Mouse (Mus musculus): ENCODE data around the gene Trpc6.

Gene Trpc6

DNA sequence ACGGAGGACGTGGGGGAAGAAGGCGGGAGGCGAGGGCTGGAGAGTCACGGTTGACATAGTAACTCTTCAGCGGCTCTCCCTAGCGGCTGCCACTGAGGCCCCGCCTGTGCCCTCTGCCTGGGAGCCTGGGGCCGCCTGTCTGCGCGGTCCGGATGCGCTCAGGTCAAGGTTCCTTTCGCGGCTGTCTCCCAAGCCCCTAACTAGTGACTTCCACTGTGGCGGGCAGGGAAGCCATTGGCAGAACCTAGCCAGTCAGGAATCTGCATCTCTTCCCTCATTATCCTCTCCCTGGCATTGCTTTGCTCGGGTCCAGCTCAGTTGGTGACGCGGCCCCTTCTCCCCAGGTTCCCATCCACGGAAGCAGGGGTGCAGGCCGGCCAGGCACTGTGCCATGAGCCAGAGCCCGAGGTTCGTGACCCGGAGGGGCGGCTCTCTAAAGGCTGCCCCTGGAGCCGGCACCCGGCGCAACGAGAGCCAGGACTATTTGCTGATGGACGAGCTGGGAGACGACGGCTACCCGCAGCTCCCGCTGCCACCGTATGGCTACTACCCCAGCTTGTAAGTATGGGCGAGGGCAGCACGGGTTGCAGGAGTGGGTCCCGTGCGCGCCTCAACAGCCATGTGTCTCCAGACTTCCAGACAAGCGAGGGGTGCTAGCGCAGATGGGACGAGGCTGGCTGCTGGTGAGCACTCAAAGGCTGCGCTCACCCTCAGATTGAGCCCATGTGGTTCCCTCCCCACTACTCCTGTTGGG lies at the start of gene Trpc6:
Trpc6 (plus strand) TSS at position 102 of the 754 bp plus-strand sequence.
- no peak for DNase-seq (ENCODE audit: low spot score)

DNA sequence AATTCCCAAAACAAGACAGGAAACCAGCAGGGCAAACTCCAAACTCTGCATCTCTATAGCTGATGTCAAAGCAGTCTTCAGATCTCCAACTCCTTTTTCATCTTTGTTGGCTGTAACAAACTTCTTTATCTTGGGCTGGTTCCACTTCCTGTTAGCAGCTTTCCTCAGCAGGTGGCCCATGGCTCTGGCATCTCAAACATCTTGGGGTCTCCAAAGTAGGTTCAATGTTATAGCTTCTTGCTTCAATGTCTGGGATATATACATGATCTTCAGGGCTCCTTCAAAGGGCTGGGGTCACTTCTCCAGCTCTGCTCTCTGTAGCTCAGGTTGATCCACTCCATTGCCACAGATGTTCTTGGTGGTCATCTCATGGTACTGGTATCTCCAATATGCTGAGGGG lies 23.0 kb upstream of the Trpc6 start:
- DNase-seq (ENCODE audit: low spot score) = no peak

DNA sequence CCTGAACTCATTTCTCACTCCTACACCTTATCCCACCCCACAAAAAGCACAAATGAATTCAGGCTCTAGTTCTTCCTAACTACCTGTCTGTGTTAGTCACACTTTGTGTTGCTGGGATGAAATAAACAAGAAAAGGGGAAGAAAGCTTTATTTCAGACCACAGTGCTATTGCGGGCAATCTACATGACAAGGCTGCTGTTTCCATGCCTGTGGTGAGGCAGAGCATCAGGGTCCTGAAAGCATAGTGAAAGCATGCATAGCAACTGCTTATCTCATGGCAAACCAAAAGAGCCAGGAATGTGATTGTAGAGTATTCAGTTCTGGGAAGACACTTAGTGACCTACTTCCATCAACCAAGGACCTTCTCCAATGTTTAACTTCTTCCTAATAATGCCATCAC lies 10.3 kb upstream of the Trpc6 start:
- no peak for DNase-seq (ENCODE audit: low spot score)

DNA sequence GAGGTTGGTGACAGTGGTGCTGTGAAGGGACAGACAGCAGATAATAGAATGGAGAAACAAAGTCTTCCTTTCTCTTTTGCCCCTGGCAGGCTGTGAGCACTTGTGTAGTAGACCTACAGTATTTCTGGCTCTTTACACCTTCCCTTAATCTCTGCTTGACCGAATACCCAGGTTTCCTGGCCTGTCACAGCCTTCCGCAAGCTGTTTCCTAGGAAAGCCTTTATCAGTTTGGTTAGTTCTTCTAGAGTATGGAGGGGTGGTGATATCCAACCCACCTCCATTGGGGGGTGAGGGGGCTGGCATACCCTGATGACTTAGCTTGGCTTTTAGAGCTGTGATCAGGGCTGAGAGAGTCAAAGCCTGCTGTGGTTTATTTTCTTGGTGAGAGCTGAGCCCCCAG lies 1.3 kb downstream of the Trpc6 start:
- no peak for DNase-seq (ENCODE audit: low spot score)

DNA sequence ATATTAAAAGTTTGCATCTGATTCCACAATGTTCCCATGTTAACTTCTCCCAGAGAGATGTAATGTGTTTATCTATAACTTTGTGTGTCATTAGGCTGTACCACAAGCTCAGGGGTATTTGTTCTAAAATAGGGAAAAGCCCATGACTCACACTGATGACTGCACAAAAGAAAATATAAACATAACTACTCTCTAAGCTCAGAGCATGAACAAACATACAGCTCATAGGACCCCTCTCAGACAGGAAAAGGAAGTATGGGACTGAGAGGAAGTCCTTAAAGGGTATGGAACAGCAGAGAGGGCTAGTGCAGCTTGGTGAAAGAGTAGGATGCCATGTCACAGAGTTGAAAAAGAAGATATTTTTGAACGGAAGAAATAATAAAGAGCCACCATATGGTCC lies 14.6 kb downstream of the Trpc6 start:
- no peak for DNase-seq (ENCODE audit: low spot score)

DNA sequence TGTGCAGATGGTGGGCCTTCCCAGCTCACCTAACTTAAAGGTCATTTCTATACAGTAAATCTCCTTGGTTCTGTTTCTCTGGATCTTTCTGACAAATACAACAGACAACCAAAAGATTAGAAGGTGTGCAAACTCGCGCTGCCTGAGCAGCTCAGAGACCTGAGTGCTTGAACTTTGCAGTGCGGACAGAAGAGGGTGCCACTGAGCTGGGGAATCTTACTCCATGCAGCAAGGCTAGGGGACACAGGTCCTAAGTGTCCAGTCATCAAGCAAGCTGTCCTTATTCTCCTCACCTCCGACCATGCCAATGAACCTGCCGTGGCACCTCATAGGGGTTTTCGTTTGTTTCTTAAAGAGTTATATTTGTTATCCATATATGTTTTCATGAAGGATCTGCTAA lies 48.7 kb downstream of the Trpc6 start:
- no peak for DNase-seq (ENCODE audit: low spot score)

DNA sequence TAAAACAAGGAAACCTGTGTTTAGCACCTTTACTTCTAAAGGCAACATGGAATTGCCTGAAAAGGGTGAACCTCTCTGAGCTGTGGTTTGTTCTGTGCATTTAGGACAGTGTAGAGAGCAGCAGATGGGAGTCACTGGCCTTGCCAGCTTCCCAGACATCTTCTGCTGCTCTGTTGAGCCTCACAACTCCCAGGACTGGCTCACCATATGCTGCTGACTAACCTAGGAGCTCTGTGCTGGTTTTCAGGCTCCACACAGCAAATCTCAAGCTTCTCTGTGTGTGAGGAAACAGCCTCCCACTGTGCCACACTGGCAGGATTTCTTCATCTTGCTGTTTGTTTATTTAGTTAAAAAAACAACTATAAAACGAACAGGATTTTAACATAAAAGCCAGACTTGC lies 53.1 kb downstream of the Trpc6 start:
- no peak for DNase-seq (ENCODE audit: low spot score)

DNA sequence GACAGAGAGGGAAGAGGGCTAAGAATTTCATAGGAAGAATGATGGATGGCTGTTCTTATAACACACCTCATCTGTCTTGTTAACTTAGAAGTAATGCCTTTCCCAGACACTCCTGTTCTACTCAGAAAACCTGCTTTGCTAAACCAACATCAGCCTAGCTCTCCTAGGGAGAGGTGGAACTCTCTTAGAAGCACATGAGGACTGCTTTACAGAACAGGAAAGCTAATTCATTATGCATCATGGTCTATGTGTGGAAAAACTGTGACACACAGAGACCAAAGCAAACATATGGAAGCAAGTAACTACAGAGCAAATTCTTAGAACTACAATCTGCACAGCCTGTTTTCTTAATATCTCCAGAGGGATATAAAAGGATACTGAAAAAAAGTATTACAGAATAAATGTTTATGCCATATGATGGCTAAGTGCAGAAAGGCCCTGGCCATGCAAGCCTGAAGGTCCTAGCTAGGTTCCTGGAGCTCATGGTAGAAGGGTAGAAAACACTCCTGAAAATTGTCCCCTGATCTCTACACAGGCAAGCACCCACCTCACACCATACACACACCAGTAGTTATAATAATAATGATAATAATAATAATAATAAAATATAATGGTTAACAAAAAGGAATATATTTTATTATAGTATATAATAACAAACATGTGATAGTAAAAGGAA lies 63.0 kb downstream of the Trpc6 start:
- no peak for DNase-seq (ENCODE audit: low spot score)

DNA sequence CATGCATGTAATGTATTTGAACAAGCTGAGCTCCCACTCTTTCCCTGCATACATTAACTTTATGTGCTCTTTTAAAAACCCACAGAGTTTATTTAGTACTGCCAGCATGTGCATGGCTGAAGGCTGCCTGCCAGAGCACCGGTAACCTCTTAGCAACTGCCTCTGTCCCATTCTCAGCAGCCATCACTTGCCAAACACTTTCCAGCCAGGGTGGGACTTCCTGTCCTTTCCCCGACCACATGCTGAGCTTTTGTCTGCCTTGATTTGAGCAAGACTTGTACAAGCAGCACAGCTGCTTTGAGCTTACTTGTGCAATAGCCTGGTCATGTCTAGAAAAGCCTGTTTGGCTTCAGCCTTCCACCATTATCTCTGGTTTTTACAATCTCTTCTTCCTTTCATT lies 90.4 kb downstream of the Trpc6 start:
- no peak for DNase-seq (ENCODE audit: low spot score)

DNA sequence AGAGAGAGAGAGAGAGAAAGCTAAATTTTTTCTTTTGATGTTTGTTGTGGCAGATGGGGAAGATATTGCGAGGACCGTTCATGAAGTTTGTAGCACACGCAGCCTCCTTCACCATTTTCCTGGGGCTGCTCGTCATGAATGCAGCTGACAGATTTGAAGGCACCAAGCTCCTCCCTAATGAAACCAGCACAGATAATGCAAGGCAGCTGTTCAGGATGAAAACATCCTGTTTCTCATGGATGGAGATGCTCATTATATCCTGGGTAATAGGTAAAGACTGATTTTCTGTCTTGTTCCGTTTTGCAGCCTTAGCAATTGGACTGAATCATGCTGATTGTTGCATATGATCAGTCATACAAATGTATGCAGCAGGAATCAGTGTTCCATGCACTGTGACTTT lies 99.5 kb downstream of the Trpc6 start:
- no peak for DNase-seq (ENCODE audit: low spot score)

DNA sequence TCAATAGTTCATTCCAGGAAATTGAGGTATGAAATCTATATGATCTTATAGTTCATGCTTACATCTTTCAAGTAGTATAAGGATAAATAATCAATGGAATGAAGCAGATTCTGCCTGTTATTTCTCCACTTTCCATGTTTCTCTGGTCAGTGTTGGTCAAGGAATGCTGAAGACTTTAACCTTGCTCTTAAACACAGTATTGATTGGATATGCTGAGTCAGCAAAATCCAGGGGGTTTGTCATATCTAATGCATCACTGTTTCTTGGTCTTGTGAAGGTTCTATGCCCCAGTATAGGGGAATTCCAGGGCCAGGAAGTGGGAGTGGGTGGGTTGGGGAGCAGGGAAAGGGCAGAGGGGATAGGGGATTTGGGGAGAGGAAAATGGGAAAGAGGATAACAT lies 111.4 kb downstream of the Trpc6 start:
- no peak for DNase-seq (ENCODE audit: low spot score)

DNA sequence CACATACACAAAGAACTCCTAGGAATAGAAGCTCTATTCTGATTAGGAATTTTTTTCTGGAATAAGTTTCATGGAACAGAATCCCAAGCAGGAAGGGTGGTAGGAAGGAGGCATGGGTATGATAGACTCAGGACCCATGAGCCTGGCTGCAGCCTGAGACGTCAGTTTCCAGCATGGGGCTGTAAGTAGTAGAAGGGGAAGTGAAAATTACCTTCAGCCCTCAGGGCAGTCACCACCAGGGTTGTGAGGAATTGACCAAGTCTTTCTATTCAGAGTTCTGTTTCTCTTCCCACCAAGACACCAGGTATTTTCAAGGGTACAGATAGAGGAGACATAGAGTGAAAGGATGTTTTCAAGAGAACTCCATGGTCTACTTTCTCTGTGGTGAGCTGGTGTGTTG lies 129.0 kb downstream of the Trpc6 start:
- no peak for DNase-seq (ENCODE audit: low spot score)

DNA sequence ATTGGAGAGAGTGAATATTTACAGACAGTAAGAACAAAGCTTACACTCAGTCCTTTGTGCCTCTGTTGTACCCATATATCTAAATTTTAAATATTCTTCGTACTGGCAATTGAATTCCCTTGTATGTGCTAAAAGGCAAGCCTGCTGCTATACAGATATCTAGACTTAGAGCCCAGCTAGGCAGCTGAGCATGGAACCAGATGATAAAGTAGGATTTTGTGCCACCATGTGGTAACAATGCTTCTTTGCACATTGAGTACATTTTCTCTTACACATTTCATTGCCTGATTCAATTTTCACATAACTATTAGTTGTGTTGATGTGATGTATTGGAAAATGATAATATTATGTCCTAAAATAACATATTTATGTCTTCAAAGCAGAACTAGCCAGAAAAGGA lies 132.7 kb downstream of the Trpc6 start:
- DNase-seq (ENCODE audit: low spot score) = no peak

DNA sequence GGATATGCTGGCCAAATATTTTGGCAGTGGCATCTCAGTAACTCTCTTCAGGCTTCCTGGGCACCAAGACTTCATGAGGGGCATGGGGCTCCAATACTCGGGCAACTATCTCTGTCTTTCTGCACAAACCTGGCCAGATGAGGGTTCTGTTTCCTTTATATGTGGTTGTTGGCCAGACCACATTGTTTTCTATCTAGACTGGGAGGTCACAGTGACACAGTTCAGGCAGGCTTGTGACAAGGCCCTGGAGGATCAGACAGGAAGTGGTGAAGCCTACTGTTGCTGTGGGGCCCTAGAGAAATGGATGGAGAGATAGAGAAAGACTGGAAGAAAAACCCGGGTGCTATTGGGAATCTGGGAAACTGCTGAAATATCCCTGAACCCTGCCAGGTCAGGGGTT lies 149.2 kb downstream of the Trpc6 start:
- DNase-seq (ENCODE audit: low spot score) = no peak

DNA sequence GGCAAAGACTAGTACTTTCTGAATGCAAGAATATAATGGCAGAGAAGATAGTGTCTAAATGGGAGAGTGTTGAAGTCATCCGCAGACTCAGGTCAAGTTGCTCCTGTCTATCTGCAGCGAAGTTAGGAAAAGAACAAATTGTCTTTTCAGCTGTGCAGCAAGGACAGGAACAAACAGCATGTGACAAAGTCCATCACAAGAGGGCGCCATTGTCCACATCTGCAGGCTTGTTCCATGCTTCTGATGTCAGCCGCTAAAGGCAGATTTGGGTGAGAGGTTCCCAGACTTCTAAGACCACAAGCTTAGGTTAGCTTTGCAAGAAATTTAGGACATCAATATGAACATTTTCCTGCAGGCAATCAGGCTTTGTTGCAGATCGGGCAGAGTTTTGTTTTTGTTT lies 156.7 kb downstream of the Trpc6 start:
- no peak for DNase-seq (ENCODE audit: low spot score)

DNA sequence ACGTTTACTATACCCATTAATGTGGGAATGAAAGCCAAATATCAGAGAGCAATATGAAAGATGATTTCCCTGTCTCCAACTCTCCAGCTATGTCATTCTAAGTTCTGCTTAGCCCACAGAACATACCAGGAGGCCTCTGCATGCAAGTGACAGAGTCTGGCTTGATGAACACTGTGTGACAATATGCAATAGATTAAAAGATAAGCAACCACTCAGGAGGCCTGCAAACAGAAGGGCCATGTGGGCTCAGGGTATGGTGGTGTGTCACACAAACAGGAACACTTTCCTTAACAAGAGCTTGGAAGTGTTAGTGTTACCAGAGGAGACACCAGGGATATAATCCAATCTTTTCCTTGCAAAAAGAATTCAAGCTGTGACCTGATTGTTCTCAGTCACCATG lies 159.6 kb downstream of the Trpc6 start:
- DNase-seq (ENCODE audit: low spot score) = no peak

DNA sequence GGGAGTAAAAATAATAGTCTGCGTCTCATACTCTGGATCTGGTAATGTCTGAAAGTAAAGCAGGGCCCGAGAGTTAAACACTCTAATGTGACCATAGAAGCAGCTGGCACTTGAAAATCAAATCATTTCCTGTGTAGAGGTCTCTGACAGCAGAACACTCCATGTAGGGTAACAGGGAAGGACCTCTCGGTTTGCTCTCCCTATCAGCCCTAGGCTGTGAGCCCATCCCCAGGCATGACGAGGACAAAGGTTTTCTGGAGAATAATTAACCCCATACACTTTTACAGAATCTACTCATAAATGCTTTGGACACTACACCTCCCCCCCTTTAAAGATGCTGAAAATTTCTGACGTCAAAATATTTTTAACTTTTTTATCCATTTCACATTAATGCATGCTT lies 160.0 kb downstream of the Trpc6 start:
- DNase-seq (ENCODE audit: low spot score) = no peak

DNA sequence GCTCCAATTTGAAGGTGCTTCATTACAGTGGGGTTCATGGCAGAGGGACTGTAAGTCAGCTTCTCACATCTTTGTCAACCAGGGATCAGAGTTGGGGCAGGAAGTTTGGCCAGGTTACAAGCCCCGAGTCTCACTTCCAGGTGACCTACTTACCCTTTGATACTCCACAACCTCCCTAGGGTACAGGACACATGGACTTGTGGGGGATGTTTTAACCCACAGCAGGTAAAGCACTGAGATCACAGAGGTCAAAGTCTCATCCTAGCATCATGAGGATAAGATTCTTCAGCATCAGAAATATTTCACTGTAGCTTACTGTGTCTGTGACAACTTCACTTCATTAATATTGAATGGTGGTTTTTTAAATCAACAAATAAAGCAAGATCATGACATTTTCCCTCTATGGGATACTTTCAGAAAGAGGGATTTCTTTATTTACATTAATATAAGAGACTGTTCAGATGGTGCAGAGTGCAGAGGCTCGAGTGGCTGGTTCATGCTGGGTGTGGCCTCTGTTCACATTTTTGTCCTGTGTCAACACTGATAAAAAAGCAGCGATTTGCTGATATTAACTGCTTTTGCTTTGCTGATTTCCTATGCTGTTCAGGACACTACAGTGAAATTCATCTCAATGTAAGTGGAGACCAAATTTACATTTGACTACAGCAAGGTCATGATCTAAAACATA lies 166.3 kb downstream of the Trpc6 start:
- DNase-seq (ENCODE audit: low spot score) = no peak

DNA sequence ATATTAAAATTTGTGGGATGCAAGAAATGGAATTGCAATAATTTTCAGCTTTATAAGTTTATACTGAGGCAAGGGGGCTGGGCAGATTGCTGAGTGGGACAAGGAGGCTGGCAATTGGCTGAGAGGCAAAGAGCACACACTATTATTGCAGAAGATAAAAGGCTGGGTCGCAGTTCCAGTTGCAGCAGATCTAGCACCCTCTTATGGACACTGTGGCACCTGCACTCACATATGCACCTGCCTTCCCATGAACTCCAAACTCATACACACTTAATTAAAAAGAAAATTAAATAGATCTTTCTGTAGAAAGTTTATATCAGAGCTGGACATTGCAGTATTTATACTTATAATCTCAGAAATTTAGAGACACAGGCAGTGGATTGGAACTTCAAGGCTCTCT lies 175.1 kb downstream of the Trpc6 start:
- no peak for DNase-seq (ENCODE audit: low spot score)

DNA sequence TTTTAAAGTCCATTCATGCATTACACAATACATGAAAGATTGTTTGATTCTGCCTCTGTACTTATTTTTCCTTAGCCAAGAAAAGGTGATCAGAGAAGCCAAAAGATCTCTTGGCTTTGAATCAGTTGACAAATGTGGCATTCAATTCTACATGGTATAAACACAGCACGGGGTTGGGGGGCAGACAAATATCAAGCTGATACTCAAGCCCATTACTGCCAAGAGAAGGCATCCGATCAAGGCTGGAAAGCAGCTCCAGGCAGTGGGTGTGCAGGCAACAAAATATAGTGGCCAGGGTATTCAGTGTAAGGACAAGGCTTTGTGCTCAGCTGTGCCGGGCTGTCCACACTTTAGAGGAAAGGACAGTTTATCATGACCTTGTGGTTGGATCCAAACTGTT lies 185.1 kb downstream of the Trpc6 start:
- no peak for DNase-seq (ENCODE audit: low spot score)
